Mouse (Mus musculus) neural tube, embryonic 13.5 days (tissue): ENCODE measurements around the gene Espnl. TPM values are rescaled to one million over a fixed set of nuclear protein-coding genes. Genes with fewer than 3 reads are reported as not detected.

ENCODE experiments used
- ATAC-seq: fragments of 200-750 bp; cut with Nextera tagmentation; 2 replicates; pipeline ENCODE4 v1.8.0; 2017; ENCODE audit warnings: low read depth, mild to moderate bottlenecking, moderate TSS enrichment, moderate library complexity
- H3K27ac ChIP-seq: fragments of 300-500 bp; sonication (generic); replicated peaks from 2 replicates; pipeline ENCODE4 v1.5.1; 2015; ENCODE audit warnings: moderate library complexity, mild to moderate bottlenecking, inconsistent platforms
- H3K27me3 ChIP-seq: fragments of 300-500 bp; sonication (generic); 2 replicates; pipeline ENCODE4 v1.6.1; 2015; ENCODE audit warnings: mild to moderate bottlenecking, inconsistent platforms
- H3K36me3 ChIP-seq: fragments of 300-500 bp; sonication (generic); 2 replicates; pipeline ENCODE4 v1.6.1; 2015; ENCODE audit warnings: mild to moderate bottlenecking, inconsistent platforms
- H3K4me1 ChIP-seq: fragments of 300-500 bp; sonication (generic); replicated peaks from 2 replicates; pipeline ENCODE4 v1.6.1; 2015; ENCODE audit warnings: inconsistent platforms
- H3K4me2 ChIP-seq: fragments of 300-500 bp; sonication (generic); 2 replicates; pipeline ENCODE4 v1.6.1; 2015; ENCODE audit warnings: inconsistent platforms, mild to moderate bottlenecking, moderate library complexity
- H3K4me3 ChIP-seq: fragments of 300-500 bp; sonication (generic); 2 replicates; pipeline ENCODE4 v1.5.1; 2015; ENCODE audit warnings: mild to moderate bottlenecking, inconsistent platforms
- H3K9ac ChIP-seq: fragments of 300-500 bp; sonication (generic); 2 replicates; pipeline ENCODE4 v1.6.1; 2015; ENCODE audit warnings: moderate library complexity, mild to moderate bottlenecking, inconsistent platforms
- H3K9me3 ChIP-seq: fragments of 300-500 bp; sonication (generic); 2 replicates; pipeline ENCODE4 v1.6.1; 2016; ENCODE audit warnings: inconsistent platforms
- WGBS: fragments of 180-500 bp; shearing (Covaris S2); methylation state at CpG from one replicate; pipeline ENCODE4 v1.1.7; 2015; 5-methylcytosine and 5-hydroxymethylcytosine counted together
- polyA plus RNA-seq: library from polyadenylated mRNA; unstranded; fragments of >200 nt; fragmentation: Nextera tagmentation; extraction: Ambion mirVana; gene quantifications from 2 replicates; pipeline ENCODE4 v1.2.1, GENCODE M21; 2015

The Espnl gene
- polyA plus RNA-seq, 1 experiment from 2014 or later: 0.24 TPM

GRCm38 (mm10) chr1:91365816-91366214 is 43.9 kb downstream of the Espnl start:
- ATAC-seq: no peak
- WGBS: 28% methylated on average over 8 of the region's 8 CpGs
- Histone ChIP-seq H3K9me3 (peaks cover 5% of the 10 kb centered on the region), H3K27me3 (peaks cover 32% of the 10 kb centered on the region), H3K4me3 (peak overlapping the region; percentile 36), H3K27ac (no peak overlapping the region), H3K4me1 (peaks cover 11% of the 10 kb centered on the region), H3K36me3 (peaks cover 10% of the 10 kb centered on the region), H3K9ac (peak overlapping the region; percentile 57; the same call in 1 of the 2 replicates), H3K4me2 (peak overlapping the region; percentile 67)

DNA sequence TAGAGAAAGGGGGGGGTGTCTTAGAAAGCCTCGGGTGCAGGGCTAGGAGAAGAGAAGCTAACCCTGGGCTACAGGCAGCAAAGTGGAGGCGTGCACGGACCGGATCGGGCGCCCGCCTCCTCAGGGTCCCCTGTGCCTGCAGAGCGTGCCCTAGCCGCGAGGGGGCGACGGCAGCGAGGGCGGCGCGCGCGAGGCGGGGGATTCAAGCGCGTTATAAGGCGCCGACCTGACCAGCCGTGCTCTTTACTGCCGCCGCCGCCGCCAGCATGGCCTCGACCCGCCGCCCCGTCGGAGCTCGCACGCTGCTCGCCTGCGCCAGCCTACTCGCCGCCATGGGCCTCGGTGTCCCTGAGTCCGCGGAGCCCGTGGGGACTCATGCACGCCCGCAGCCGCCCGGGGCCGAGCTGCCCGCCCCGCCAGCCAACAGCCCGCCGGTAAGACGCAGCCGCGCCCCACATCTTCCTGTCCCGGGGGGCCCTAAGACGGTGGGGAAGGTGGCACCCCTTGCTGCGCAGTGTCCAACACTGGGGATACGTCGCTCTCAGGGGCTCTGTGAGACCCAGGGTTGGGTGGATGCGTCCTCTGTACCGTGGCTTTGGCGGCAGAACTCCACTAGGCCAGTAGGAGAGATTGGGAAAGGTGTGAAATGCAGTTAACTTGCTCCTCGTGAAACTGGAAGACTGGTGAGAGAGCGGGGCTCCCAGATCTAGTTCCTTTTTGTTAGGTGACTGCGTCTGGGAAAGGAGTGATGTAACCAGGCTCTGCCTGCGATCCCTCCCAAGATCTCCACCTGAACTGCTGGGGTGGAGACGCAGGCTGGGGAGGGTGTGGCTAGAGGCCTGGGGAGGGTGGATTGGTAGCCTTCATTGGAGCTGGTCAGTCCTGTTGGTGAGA is 44.6 kb downstream of the Espnl start, which contains the start of gene Erfe:
Erfe (plus strand) TSS at position 216 of the 894 bp plus-strand sequence.
- Histone ChIP-seq H3K27me3 (peaks cover 32% of the 10 kb centered on the region), H3K4me1 (peaks cover 11% of the 10 kb centered on the region), H3K36me3 (peaks cover 17% of the 10 kb centered on the region), H3K9me3 (peaks cover 5% of the 10 kb centered on the region), H3K4me2 (peak within 1 kb of the TSS; percentile 67), H3K4me3 (peak within 1 kb of the TSS; percentile 36), H3K27ac (no peak within 1 kb of the TSS), H3K9ac (peak within 1 kb of the TSS; percentile 57)
- ATAC-seq: peak; percentile 54; the same call in 1 of the 2 replicates
- WGBS: 1% methylated on average over 62 of the region's 68 CpGs

DNA sequence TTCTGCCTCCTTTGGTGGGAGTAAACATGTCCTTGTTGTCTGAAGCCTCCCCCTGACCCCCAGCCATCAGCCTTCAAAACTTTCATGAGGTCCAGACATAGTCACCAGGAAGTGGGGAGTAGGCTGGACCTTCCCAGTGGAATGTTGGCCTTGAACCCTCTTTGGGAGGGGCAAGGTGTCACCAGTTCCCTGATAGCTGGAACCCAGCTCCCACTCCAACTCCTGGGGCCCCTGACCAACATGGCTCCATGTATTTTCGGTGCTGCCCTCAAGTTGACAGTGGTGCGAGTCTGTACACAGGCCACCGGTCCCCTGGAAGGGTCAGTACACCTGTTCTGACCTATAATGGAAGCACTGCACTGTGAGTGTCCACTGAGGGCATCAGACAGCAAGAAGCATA is 45.4 kb downstream of the Espnl start:
- WGBS: 93% methylated on average over 3 of the region's 3 CpGs
- Histone ChIP-seq H3K27me3 (peaks cover 32% of the 10 kb centered on the region), H3K9ac (no peak overlapping the region)

GRCm38 (mm10) chr1:91369408-91369807 is 47.5 kb downstream of the Espnl start:
- peaks cover 46% of the 10 kb centered on the region for H3K36me3 ChIP-seq
- no peak overlapping the region for H3K4me2 ChIP-seq
- ATAC-seq: no peak
- peaks cover 32% of the 10 kb centered on the region for H3K27me3 ChIP-seq
- 79% methylated on average over 4 of the region's 4 CpGs for WGBS
- 0 out of 2 replicates have a peak, but pooled peaks cover 2% of the 10 kb centered on the region for H3K9me3 ChIP-seq
- peaks cover 11% of the 10 kb centered on the region for H3K4me1 ChIP-seq
- H3K9ac ChIP-seq: no peak overlapping the region
- no peak overlapping the region for H3K27ac ChIP-seq
- no peak overlapping the region for H3K4me3 ChIP-seq

More for the DNA sequence above, 45.4 kb downstream of the Espnl start:
- Histone ChIP-seq H3K4me1 (peaks cover 11% of the 10 kb centered on the region), H3K9me3 (peaks cover 5% of the 10 kb centered on the region), H3K4me3 (no peak overlapping the region), H3K27ac (no peak overlapping the region), H3K36me3 (peaks cover 25% of the 10 kb centered on the region), H3K4me2 (no peak overlapping the region)
- no peak for ATAC-seq

DNA sequence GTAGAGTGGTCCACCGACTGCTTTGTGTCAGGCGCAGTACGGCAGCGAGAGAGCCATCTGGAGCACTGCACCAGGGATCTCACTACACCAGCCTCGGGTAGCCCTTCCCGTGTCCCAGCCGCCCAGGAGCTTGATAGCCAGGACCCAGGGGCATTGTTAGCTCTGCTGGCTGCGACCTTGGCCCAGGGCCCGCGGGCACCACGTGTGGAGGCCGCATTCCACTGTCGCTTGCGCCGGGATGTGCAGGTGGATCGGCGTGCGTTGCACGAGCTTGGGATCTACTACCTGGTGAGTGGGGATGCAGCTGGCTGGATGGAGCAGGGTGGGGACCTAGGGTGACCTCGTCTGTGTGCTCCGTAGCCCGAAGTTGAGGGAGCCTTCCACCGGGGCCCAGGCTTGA is 48.2 kb downstream of the Espnl start:
- Histone ChIP-seq H3K4me2 (no peak overlapping the region), H3K27me3 (peaks cover 30% of the 10 kb centered on the region), H3K4me3 (no peak overlapping the region), H3K9me3 (no peaks in the 10 kb centered on the region), H3K4me1 (peaks cover 11% of the 10 kb centered on the region), H3K27ac (no peak overlapping the region), H3K9ac (no peak overlapping the region), H3K36me3 (peaks cover 53% of the 10 kb centered on the region)
- ATAC-seq: no peak
- 80% methylated on average over 23 of the region's 23 CpGs for WGBS

DNA sequence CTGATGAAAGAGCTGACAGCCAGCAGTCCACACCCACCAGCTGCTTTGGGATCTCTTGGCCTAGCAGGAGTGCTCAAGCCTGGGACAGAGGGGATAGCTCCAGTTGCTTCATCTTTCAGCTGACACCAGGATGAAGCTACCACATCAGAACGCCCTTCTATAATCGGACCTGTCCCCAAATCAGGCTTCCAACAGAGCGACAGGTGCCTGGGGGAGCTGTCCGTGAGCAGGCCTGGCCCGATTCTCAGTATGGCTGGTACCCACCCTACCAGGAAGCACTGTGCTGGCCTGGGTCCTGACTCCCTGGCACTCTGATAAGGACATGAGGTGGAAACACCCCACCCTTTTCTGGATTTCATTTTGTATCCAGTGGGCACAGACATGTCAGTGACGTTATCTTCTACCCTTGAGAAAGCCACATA is 51.5 kb downstream of the Espnl start:
- no peak overlapping the region for H3K4me3 ChIP-seq
- peaks cover 87% of the 10 kb centered on the region for H3K36me3 ChIP-seq
- no peaks in the 10 kb centered on the region for H3K4me1 ChIP-seq
- WGBS: 92% methylated on average over 6 of the region's 6 CpGs
- ATAC-seq: no peak
- H3K27me3 ChIP-seq: 0 out of 2 replicates have a peak, but pooled peaks cover 2% of the 10 kb centered on the region
- H3K27ac ChIP-seq: no peak overlapping the region
- H3K4me2 ChIP-seq: no peak overlapping the region
- H3K9me3 ChIP-seq: no peaks in the 10 kb centered on the region
- H3K9ac ChIP-seq: no peak overlapping the region

GRCm38 (mm10) chr1:91380453-91381090 is 58.7 kb downstream of the Espnl start:
- Histone ChIP-seq H3K4me3 (no peak overlapping the region), H3K36me3 (peaks cover 96% of the 10 kb centered on the region), H3K9ac (no peak overlapping the region), H3K9me3 (no peaks in the 10 kb centered on the region), H3K27me3 (no peaks in the 10 kb centered on the region), H3K4me1 (no peaks in the 10 kb centered on the region), H3K27ac (no peak overlapping the region), H3K4me2 (no peak overlapping the region)
- WGBS: 58% methylated on average over 7 of the region's 7 CpGs
- peak; percentile 53; the same call in 1 of the 2 replicates for ATAC-seq

GRCm38 (mm10) chr1:91381091-91381471 is 59.2 kb downstream of the Espnl start:
- 94% methylated on average over 4 of the region's 4 CpGs for WGBS
- Histone ChIP-seq H3K9ac (no peak overlapping the region), H3K4me1 (no peaks in the 10 kb centered on the region), H3K36me3 (peaks cover 94% of the 10 kb centered on the region), H3K4me2 (no peak overlapping the region), H3K9me3 (no peaks in the 10 kb centered on the region), H3K4me3 (no peak overlapping the region), H3K27me3 (no peaks in the 10 kb centered on the region), H3K27ac (no peak overlapping the region)
- ATAC-seq: no peak

DNA sequence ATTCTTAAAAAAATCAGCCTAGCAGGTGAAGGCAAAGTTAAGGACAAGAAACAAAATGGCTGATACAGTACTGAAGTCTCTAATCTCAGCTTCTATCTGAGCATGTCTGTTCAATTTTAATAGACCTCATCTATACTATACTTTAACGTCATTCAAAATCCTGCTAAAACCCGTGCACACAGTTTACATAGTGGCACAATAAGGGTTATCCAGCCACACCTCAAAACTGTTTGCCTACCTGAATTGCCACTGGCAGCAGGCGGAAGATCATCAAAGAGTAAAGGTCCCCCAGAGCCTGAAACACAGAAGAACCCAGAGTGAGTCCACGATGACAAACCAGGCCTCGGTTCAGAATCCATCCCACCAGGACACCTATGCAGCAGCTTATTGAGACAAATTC is 68.5 kb downstream of the Espnl start:
- H3K4me3 ChIP-seq: no peak overlapping the region
- no peaks in the 10 kb centered on the region for H3K27me3 ChIP-seq
- ATAC-seq: no peak
- H3K9me3 ChIP-seq: no peaks in the 10 kb centered on the region
- no peak overlapping the region for H3K9ac ChIP-seq
- H3K36me3 ChIP-seq: peaks cover 75% of the 10 kb centered on the region
- no peak overlapping the region for H3K27ac ChIP-seq
- H3K4me1 ChIP-seq: peaks cover 7% of the 10 kb centered on the region
- WGBS: 91% methylated on average over 5 of the region's 5 CpGs
- H3K4me2 ChIP-seq: no peak overlapping the region

- Histone ChIP-seq H3K4me2 (peak overlapping the region; percentile 85), H3K36me3 (peaks cover 20% of the 10 kb centered on the region), H3K27me3 (no peaks in the 10 kb centered on the region), H3K9me3 (no peaks in the 10 kb centered on the region), H3K27ac (peak overlapping the region; percentile 92), H3K9ac (peak overlapping the region; percentile 91), H3K4me3 (peak overlapping the region; percentile 75), H3K4me1 (peaks cover 33% of the 10 kb centered on the region)
- WGBS: 2% methylated on average over 12 of the region's 12 CpGs
- ATAC-seq: peak; percentile 4; the same call in 1 of the 2 replicates
Observed at GRCm38 (mm10) chr1:91397927-91398259, 76.0 kb downstream of the Espnl start.
